Mouse (Mus musculus): ENCODE measurements around the gene Mis12.
A peak's percentile ranks its signal among the peaks of the same experiment; 100 is the strongest.

The Mis12 gene

DNA sequence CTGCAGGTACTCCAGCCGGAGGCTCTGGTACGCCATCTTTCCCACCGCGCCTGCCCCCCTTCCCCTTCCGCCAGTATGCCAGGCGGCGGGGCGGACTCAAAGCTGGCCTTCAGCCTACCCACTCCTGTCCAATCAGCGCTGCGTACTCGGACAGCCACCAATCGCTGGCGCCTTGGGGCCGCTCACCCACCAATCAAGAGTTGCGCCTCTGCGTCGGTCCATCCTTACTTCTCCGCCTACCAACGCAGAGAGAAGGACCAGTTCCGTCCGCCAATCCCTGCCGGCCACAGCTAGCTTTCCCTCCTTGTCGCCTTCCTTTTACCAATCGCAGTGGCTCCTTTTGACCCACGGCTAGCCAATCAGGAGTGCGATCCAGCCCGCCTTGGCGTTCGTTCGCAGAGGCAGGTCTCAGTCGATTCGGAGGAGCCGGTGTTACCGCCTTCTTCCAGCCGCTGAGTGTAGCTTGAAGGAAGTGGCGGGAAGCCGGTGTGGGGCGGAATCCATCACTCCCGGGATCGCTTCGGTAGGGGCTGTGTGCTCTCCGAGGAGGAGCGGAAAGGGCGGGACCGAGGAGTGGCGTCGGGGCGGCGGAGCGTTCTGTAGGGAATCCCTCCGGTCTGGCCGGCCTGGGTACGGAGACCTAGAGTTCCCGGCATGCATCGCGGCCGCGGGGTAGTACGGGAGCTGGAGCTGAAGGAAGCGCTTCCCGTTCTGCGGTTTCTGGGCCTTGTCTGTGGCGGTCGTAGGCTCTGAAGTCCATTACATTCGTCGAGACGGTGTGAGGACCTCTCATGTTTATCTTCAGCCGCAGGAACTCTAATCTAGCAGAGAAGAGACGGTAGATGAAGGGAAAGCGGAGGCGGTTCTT, at the start of gene Mis12, which contains the start of gene Derl2:
TSS of gene Mis12 (plus strand) at position 411 of the 868 bp plus-strand sequence.
TSS of gene Derl2 (minus strand) at position 641 of the 868 bp plus-strand sequence.
- peak; percentile 99 for DNase-seq (ENCODE audit: low read depth, low spot score)
- H3K27me3 ChIP-seq (ENCODE audit: control insufficient read depth, insufficient read depth, low read length, poor library complexity, severe bottlenecking) = no peaks in the 10 kb centered on the region
- H3K36me3 ChIP-seq (ENCODE audit: control insufficient read depth, insufficient read depth, low read length, poor library complexity, severe bottlenecking) = peaks cover 9% of the 10 kb centered on the region; the same call in 1 of the 2 replicates

DNA sequence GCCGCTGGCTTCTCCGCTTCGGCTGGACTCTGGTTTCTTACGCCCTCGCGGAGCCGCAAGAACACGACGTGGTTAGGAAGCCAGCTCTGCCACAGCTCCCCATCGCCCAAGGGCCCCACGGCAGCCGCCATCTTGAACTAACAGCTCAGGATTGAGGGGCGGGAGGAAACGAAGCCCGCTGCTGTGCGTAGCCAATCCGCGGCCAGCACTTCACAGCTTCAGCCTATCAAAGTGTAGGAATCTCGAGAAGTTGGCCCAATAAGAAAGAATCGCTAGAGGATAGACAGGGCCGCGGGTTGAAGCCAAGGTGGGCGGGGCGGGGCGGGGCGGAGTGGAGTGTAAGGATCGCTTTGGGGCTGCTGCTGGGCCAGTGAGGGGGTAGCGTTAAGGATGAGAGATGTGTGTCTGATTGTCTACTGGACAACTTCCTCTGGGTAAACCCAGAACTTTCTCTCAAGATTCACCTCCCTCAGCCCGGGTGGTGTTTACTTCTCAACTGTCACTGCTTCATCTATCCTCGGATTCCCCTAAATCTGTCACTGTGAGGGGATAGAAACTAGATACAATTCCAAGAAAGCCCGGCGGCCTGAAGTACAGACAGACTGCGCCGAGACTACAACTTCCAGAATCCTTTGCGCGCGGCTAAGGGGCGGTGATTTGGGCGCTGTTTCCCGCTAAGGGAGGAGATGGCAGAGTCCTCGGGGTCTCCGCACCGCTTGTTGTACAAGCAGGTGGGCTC, 49.4 kb upstream of the Mis12 start, which contains the start of the genes Nup88 and Rpain:
TSS of gene Nup88 (minus strand) at position 153 of the 739 bp plus-strand sequence.
TSS of gene Rpain (plus strand) at position 393 of the 739 bp plus-strand sequence.
- Histone ChIP-seq H3K36me3 (ENCODE audit: control insufficient read depth, insufficient read depth, low read length, poor library complexity, severe bottlenecking) (peaks cover 8% of the 10 kb centered on the region; the same call in 1 of the 2 replicates), H3K27me3 (ENCODE audit: control insufficient read depth, insufficient read depth, low read length, poor library complexity, severe bottlenecking) (no peaks in the 10 kb centered on the region)
- peak; percentile 97 for DNase-seq (ENCODE audit: low read depth, low spot score)

DNA sequence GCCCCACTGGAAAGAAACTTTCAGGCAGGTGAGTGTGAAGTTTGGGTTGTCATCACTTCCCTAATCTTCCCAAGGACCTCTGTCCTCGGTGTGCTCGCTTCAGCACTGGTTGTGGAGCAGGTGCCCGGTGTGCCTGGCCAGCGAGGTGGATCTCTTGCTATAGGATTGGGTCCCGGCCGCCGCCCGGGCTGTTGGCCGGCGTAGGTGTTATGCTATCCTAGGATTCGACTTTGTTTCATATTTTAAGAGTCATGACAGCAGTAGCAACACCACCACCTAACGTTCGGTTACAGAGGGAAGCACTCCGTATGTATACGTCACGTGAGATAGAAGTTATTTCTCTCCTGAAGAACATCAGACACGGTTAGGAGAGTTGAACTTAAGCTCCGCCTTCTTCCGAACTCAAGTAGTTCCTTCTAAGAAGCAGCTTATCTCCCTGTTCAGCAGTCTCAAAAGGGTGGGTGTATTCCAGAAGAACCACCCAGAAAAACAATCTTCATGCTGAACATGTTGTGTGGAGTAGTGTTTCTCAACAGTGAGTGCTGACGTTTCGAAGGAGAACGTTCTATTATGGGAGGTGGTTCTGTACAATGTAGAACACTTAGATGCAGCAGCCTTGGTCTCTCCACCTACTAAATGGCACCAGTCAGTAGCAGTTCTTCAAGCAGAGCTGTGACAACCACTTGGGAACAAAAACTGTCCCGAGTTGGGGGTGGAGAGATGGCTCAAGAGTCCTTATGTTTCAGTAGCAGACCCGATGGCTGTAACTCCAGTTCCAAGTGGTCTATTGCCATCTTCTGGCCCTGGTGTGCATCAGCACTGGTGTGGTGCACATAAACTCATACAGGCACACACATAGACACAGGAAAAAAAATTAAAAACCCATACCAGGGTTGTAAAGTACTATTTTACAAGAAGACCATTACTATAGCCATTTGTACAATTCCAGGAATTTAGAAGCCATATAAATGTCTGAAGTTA, 48.6 kb upstream of the Mis12 start:
- Histone ChIP-seq H3K36me3 (ENCODE audit: control insufficient read depth, insufficient read depth, low read length, poor library complexity, severe bottlenecking) (peaks cover 8% of the 10 kb centered on the region; the same call in 1 of the 2 replicates), H3K27me3 (ENCODE audit: control insufficient read depth, insufficient read depth, low read length, poor library complexity, severe bottlenecking) (no peaks in the 10 kb centered on the region)
- peak; percentile 71 for DNase-seq (ENCODE audit: low read depth, low spot score)

DNA sequence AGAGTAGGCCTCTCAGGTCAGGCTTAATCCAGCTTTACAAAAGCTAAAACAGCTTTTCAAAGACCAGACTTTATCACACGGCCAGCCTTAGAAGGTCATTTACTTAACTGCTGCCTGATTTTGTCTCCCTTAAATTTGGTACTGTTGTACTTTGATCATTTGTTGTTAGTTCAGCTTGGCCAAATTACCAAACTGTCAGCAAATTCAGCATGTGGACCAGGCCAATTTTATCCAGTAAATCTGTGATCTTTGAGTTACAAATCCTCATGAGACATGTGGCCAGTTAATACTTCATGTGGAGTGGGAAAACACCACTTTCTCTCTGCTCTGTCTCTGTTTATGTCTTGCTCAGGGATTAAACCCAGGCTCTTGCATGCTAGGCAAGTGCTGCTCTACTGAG, 46.8 kb upstream of the Mis12 start:
- H3K27me3 ChIP-seq (ENCODE audit: control insufficient read depth, insufficient read depth, low read length, poor library complexity, severe bottlenecking) = no peaks in the 10 kb centered on the region
- no peak for DNase-seq (ENCODE audit: low read depth, low spot score)
- H3K36me3 ChIP-seq (ENCODE audit: control insufficient read depth, insufficient read depth, low read length, poor library complexity, severe bottlenecking) = no peaks in the 10 kb centered on the region; the same call in 1 of the 2 replicates

DNA sequence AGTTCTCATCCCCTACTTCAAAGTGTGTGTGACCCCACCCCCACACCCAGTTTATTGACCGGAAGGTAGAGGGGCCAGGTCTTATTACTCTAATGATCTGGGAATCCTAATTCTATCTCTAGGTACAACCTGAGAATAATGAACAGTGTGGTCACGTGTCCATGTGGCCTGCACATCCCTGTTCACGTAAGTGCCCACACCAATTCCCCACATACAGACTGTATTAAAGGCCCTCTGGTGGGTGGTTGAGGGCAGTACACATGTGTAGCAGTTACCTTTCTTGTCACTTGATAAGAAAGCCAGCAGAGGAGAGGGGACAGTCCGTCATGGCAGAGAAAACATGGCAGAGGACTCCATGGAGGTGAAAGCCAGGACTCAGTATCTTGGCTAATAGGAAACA, 45.5 kb upstream of the Mis12 start:
- peak; percentile 36 for DNase-seq (ENCODE audit: low read depth, low spot score)
- Histone ChIP-seq H3K27me3 (ENCODE audit: control insufficient read depth, insufficient read depth, low read length, poor library complexity, severe bottlenecking) (no peaks in the 10 kb centered on the region), H3K36me3 (ENCODE audit: control insufficient read depth, insufficient read depth, low read length, poor library complexity, severe bottlenecking) (peaks cover 3% of the 10 kb centered on the region; the same call in 1 of the 2 replicates)

DNA sequence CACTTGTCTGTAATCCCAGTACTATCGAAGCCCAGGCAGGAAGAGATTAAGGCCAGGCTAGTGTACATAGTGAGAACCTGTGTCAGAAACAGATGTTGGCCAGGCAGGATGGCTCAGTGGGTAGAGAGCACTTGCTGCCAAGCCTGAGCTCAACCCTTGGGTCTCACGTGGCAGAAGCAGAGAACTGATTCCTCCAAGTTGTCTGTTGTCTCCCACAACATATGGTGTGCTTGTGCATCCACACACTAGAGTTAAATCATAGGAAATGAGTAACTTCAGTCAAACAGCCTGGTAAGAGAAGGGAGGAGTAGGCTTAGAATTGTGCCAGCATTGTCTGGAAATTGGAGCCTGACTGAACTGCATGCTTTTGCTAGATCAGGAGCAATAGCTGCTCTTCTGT, 44.2 kb upstream of the Mis12 start:
- Histone ChIP-seq H3K27me3 (ENCODE audit: control insufficient read depth, insufficient read depth, low read length, poor library complexity, severe bottlenecking) (no peaks in the 10 kb centered on the region), H3K36me3 (ENCODE audit: control insufficient read depth, insufficient read depth, low read length, poor library complexity, severe bottlenecking) (peaks cover 3% of the 10 kb centered on the region; the same call in 1 of the 2 replicates)
- no peak for DNase-seq (ENCODE audit: low read depth, low spot score)

GRCm38 (mm10) chr11:70977293-70977692, 42.1 kb upstream of the Mis12 start:
- H3K27me3 ChIP-seq (ENCODE audit: control insufficient read depth, insufficient read depth, low read length, poor library complexity, severe bottlenecking) = no peaks in the 10 kb centered on the region
- DNase-seq (ENCODE audit: low read depth, low spot score) = no peak
- peaks cover 3% of the 10 kb centered on the region; the same call in 1 of the 2 replicates for H3K36me3 ChIP-seq (ENCODE audit: control insufficient read depth, insufficient read depth, low read length, poor library complexity, severe bottlenecking)

DNA sequence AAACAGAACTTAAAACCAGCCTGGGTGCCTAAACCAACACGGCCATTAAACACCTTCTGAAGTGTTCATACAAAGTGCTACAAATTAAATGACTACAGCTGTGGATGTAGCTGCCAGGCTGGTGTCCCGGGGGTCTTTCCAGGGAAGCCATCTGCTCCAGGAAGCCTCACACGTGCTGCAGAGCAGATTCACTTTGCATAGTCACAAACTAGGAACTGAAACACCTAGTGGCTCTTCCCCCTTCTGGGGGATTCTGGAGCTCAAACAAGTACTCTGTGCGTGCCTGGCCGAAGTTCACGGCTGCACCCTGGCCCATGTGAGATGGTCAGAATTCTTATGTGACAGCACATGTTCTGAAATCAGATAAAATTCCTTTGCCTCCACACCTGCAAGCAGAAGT, 39.2 kb upstream of the Mis12 start:
- DNase-seq (ENCODE audit: low read depth, low spot score) = peak; percentile 16
- H3K36me3 ChIP-seq (ENCODE audit: control insufficient read depth, insufficient read depth, low read length, poor library complexity, severe bottlenecking) = peaks cover 3% of the 10 kb centered on the region; the same call in 1 of the 2 replicates
- no peaks in the 10 kb centered on the region for H3K27me3 ChIP-seq (ENCODE audit: control insufficient read depth, insufficient read depth, low read length, poor library complexity, severe bottlenecking)

- Histone ChIP-seq H3K27me3 (ENCODE audit: control insufficient read depth, insufficient read depth, low read length, poor library complexity, severe bottlenecking) (no peaks in the 10 kb centered on the region), H3K36me3 (ENCODE audit: control insufficient read depth, insufficient read depth, low read length, poor library complexity, severe bottlenecking) (peaks cover 3% of the 10 kb centered on the region)
- DNase-seq (ENCODE audit: low read depth, low spot score) = no peak
Observed at GRCm38 (mm10) chr11:70980751-70981510, 38.5 kb upstream of the Mis12 start.

- Histone ChIP-seq H3K27me3 (ENCODE audit: control insufficient read depth, insufficient read depth, low read length, poor library complexity, severe bottlenecking) (no peaks in the 10 kb centered on the region), H3K36me3 (ENCODE audit: control insufficient read depth, insufficient read depth, low read length, poor library complexity, severe bottlenecking) (peaks cover 6% of the 10 kb centered on the region)
- DNase-seq (ENCODE audit: low read depth, low spot score) = no peak
Observed at GRCm38 (mm10) chr11:70982030-70982429, 37.4 kb upstream of the Mis12 start.

GRCm38 (mm10) chr11:70982557-70983228, 36.7 kb upstream of the Mis12 start, which contains the start of gene C1qbp:
C1qbp (minus strand) TSS chr11:70983026.
- peak; percentile 94 for DNase-seq (ENCODE audit: low read depth, low spot score)
- peaks cover 6% of the 10 kb centered on the region for H3K36me3 ChIP-seq (ENCODE audit: control insufficient read depth, insufficient read depth, low read length, poor library complexity, severe bottlenecking)
- no peaks in the 10 kb centered on the region for H3K27me3 ChIP-seq (ENCODE audit: control insufficient read depth, insufficient read depth, low read length, poor library complexity, severe bottlenecking)

DNA sequence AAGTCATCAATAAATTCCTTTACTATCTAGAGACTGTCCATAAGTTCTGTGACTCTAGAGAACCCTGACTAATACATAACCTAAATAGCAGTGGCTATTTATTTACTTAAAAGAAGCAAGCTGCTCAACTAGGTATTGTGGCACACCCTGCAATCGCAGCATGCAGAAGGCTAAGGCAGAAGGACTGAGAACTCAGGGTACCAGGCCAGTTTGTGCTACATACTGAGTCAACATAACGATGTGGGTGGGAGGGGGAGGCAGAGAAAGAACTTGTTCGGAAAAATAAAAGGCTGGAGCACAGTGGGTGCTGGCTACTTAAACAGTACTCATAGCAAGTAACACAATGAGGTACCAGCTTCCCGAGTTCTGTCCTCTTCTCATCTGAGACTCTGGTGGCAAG, 18.2 kb upstream of the Mis12 start:
- H3K27me3 ChIP-seq (ENCODE audit: control insufficient read depth, insufficient read depth, low read length, poor library complexity, severe bottlenecking) = no peaks in the 10 kb centered on the region
- no peaks in the 10 kb centered on the region; the same call in 1 of the 2 replicates for H3K36me3 ChIP-seq (ENCODE audit: control insufficient read depth, insufficient read depth, low read length, poor library complexity, severe bottlenecking)
- DNase-seq (ENCODE audit: low read depth, low spot score) = no peak

Data from splenic B cell, adult 2 months (primary cell).